Mouse (Mus musculus) left cerebral cortex, adult 11 months (tissue): ENCODE measurements around the gene Alkbh6.

Experiments
- DNase-seq: peaks from one replicate; pipeline ENCODE4 v3.0.0; 2022; ENCODE audit warnings: low spot score

The Alkbh6 gene

DNA sequence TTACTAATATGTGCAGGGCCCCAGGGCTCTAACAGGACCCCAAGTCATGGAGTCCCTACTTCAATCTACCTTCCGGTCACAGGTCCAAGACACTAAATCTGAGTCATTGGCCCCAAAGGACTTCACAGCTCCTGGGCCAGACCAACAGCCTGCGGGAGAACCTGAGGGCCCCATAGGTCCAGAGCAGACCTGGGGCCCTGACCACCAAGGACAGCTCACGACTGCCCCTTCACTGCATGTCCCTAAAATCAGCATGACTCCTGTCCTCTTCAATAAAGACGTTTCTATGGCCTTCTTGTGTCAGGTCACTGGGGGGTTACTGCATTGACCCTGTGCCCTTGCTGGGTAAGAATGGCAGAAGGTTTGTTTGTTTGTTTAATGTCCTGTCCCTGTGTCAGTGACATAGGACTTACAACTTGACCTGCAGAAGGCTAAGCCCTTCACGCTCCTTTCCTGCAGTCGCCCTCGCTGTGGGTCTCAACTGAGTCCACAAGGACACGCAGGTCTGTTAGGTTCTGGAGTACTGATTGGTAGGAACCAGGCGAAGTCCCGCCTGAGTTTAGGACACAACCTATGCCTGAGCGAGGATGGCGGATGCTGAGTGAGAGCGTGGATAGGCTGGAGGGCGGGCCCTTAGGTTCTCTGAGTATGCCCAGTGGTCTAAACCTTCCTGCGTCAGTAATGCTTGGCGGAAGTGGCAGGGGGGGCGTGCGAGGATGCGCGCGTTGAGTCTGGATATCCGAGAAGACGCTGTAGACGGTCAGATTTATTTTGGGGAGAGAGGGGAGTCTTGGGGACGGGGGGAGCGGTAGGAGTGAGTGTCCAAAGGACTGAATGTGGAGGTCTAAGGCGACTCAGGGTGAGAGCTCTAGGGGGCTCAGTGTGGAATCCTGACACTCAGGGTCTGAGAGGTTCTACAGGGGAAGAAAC, at the start of gene Alkbh6:
Alkbh6 (plus strand) TSS at position 642 of the 930 bp plus-strand sequence.
- peak; percentile 95 for DNase-seq

DNA sequence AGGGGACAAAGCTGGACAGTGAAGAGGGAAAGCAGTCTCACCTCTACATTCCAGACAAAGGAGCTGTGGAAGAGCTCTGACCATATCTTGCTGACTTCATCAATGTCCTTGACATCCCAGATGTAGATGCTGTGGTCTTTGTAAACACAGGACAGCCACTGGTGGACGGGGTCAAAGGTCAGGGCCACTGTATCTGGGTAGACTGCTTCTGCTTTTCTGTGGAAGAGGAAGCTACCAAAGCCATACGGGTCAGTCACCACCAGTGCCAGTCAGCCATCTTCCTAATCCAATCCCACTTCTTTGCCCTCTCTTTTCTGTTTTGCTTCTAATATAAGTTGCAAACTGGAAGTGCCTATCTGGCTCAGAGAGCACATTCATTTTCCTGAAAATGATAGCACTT, 43.5 kb upstream of the Alkbh6 start:
- no peak for DNase-seq

DNA sequence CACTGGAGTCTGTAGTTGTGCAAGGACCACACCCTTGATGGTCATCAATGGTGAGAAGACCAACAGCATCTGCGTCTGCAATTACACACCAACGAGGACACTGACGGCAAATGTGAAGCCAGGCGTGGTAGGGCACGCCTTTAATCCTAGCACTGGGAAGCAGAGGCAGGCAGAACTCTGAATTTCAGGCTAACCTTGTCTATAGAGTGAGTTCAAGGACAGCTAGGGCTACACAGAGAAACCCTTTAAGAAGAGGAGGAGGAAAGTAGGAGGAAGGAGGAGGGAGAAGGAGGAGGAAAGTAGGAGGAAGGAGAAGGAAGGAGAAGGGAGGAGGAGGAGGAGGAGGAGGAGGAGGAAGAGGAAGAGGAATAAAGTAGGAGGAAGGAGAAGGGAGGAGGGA, 43.0 kb upstream of the Alkbh6 start:
- DNase-seq, result no peak

DNA sequence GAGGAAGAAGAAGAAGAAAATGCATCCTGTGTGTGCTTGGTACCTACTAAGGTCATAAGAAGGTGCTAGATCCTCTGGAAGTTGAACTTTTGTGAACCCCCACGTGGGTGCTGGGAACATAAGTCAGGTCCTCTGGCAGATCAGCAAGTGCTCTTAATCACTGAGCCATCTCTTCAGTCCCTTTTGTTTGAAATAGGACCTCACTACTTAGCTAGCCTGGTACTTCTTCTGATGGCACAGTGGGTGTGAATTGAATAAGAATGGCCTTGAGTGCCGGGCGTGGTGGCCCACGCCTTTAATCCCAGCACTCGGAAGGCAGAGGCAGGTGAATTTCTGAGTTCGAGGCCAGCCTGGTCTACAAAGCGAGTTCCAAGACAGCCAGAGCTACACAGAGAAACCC, 42.6 kb upstream of the Alkbh6 start:
- DNase-seq, result no peak

DNA sequence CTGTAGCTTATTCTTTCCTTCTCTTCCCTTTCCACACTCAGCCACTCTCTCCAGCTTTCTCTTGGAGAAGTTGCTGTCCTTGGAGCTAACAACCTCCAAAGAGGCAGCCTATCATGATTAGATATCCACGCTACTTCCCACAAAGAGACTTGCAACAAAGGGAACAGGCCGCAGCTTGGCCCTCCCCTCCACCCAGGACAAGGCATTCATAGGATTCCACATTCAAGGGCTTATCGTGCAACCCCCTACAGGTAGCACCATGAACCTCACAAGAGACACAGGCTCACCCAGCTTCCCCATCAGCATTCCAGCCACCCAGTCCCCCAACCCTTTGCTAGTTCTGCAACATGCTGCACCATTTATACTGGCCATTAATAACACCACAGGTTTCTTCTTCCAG, 41.7 kb upstream of the Alkbh6 start:
- no peak for DNase-seq

DNA sequence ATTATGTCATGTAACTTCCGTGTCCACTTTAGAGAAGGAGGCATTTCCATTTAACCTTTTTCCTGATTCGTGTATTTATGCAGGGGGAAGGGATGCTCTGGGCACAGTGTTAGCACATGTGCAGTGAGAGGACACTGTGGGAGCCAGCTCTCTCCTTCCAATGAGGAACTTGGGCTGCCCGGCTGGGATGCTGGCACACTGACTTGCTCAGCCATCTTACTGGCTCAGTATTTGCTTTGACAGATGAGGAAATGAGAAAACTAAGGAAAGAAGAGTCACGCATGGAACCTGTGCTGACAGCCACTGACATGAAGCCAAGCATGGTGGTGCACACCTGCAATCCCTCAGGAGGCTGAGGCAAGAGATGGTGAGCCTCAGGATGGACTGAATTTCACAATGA, 38.9 kb upstream of the Alkbh6 start:
- no peak for DNase-seq

DNA sequence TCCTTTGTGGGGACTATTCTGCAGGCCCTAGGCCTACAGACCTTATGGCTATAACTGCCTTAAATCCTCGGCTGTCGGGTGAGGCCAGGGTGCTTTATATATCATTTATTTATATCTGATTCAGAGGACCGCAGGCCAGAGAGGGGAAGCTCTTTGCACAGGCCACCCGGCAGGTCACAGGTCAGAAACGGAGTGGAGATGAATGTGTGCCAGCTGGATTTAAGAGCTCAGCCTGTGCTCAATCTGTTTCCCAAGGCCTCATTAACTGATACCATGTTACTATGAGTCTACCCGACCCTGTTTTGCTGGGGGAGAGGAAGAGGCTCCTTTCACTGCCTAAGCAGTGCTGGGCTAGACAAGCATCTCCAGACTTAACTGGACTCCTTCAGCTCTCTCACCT, 34.1 kb upstream of the Alkbh6 start:
- DNase-seq, result no peak

DNA sequence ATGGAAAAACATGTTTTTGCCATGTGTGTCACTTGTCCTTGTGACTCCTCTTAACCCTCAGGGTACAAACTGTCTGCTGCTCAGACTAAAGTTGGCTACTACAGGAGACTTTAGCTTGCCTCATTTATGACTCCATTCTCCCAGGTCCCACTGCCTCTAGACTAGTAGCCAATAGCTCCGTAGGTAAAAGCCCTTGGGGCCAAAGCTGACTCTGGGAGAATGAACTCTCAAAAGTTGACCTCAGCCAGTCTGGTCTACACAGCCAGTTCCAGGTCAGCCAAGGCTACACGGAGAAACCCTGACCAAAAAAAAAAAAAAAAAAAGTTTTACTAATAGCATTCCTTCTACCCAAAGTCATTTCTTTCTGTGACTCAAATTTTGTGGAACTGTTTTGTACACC, 29.6 kb upstream of the Alkbh6 start:
- DNase-seq, result no peak

DNA sequence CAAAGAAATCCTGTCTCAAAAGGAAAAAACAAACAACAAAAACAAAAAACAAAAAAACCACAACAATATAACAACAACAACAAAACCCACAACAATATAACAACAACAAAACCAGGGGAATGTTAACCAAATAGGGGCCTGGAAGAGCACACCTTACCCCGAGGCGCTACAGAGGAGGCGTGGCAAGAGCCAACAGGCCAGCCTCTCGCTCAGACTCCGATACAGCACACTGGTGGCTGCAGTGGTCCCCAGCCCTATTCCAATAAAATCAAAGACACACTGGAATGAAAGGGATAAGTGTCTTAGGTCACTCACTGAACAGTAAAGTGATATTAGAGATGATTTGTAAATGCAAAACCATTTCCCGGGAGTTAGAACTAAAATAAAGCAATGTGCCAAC, 29.0 kb upstream of the Alkbh6 start:
- DNase-seq, result no peak

DNA sequence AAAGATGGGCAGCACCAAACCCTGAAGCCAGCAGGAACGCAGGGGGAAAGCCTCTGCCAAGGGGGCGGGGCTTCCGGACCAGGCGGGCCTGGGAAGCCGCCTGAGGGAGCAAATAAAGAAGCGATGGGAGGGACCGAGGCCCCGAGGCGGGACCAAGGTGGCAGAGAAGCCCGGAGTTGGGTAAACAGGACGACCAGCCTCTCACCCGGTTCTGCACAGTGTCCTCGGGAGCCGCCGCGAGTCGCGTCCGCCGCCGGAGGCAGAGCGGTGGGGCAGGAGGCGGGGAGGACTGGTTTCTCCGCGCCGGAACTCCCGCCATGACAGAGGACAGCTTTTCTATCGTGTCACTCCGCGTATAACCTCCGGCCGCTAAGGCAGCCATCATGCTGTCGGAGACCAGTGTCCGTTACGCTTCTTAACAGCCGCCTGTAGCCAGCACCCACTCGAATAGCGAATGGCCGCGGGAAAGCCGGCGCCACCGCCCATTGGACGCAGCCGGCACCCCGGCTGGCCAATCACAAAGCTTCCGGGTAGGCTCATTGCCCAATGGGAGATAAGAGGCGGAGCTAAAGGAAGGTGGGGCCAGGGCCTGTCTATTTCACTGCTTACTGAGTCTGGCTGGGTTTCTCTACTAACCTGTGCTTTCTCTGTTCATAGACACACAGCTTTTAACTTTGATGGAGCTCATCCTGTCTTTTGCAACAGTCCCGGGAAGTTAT, 28.4 kb upstream of the Alkbh6 start, which contains the start of the genes Thap8 and Wdr62:
Thap8 (plus strand) TSS at position 144 of the 719 bp plus-strand sequence.
Wdr62 (minus strand) TSS at position 469 of the 719 bp plus-strand sequence.
- DNase-seq, result peak; percentile 81

DNA sequence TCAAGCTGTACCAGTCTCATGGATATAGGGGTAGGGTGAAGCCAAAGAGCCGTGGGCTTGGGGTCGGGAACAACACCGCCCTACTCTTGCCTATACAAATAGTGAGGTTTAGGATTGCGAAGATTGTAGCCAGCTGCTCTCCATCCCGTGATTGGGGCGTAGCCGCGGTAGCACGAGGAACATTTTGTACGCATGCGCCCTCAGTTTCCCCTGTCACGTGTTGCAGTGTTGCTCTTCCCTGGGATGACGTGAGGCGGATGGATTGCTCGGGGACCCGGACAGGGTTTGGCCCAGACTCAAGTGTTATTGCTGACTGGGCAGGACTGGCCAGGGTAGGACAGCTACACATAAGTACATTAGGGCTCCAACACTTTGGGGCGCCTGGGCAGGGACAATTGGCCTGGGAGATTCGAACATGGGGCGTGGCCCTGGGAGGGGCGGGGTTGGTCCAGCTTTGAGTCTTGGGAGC, 27.8 kb upstream of the Alkbh6 start:
- peak; percentile 89 for DNase-seq

DNA sequence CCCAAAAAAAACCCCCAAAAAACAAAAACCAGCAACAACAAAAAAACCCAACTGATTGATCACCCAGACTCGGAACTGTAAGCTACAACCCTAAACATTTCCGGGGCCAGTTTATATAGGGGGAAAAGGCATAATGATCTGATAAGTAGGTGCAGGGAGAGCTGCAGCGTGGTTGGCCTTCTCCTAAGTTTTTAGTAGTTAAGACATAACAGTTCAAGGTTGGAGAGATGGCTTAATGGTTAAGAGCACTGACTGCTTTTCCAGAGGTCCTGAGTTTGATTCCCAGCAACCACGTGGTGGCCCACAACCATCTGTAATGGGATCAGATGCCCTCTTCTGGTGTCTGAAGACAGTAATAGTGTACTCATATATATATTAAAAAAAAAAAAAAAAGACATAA, 27.0 kb upstream of the Alkbh6 start:
- DNase-seq, result no peak

DNA sequence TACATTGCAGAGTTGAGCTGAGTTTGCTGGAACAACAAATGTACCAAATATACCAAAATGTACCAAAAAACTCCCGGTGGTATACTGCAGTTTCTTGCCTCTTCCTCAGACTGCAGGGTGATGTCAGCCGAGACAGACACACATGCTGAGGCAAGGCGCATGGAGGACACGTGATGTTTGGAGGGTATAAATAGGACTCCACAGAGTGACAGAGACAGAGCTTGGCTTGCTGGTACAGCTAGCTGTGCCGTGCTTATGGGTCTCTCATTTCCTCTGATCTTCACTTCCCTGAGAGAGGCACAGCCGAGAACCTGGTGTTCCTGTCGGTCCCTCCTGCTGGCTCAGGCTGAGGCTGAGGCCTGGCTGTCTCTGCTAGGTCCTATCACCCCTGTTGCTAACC, 25.8 kb upstream of the Alkbh6 start:
- no peak for DNase-seq

DNA sequence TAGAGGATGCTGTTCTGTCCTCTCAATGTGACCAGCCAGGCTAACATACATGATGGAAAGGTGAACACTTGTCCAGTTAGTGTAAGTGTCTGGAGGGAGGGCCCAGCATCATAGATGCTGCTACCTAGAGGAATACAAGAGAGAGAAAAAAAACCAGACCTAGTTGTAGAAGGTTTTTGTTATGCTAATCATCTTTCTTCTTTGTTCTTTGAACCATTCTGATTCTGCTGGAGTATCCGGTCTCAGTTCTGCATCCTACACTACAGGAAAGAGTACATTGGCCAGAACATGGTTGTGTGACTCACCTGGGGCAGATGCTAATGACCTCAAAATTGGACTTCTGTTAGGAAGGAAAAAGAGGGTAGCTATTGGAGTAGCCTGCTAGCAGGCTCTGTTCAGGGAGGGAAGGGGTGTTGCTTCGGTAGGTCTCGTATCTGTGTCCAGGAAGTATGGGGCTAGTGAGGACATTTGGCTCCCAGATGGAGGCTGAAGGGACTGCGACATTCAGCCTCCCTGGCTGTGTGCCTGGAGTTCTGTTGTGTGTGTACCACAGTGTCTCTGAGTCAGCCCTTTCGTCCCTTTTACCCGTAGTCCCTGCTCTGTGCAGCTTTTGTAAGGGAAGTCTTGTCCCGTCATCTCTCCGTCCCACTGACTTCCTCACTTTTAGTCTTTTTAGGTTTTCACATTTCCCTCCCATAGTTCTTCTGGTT, 21.7 kb upstream of the Alkbh6 start:
- no peak for DNase-seq

DNA sequence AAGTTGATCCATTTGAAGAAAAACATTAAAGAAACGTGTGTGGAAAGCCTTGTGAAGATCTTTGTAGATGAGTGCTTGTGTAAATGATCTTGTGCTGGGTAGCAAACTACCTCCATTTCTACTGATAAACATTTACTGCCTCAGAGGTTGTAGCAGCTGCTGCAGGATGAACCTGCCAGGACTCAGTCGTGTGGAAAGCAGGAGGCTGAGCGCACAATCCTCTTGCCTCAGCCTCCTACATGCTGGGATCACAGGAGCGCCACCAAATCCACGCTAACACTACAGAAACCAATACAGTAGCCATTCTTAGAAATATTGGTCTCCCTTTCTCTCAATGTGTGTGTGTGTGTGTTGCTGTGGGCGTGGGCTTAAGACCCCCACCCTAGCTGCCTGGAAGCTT, 20.5 kb upstream of the Alkbh6 start:
- no peak for DNase-seq

DNA sequence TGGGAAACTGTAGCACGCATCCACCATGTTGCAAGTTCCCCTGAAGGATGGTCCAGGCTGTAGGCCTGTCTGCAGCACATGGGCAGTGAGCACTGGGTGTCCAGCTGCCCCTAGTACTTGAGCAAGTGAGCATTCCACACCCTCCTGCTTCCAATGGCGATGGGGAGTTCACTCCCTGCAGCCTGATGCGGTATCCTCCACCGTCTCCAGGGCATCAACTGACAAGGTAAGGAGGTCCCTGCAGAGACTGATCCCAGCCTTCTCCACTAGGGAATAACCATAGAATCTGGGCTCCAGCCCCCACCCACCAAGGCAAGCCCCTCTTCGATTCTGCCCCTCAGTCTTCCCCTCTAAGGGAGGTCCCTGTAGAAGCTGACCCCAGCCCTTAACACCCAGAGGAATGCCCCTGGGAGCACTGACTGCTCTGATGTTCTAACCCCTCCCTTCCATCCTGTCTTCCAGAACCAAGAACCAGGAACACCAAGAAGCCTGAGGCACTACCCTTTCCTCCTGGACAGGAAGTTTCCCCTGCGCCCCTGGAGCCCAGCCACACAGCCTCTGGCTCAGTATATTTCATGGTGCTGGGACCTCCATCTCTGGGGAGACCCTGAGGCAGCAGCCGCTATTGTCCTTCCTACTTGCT, 19.3 kb upstream of the Alkbh6 start:
- DNase-seq, result no peak

DNA sequence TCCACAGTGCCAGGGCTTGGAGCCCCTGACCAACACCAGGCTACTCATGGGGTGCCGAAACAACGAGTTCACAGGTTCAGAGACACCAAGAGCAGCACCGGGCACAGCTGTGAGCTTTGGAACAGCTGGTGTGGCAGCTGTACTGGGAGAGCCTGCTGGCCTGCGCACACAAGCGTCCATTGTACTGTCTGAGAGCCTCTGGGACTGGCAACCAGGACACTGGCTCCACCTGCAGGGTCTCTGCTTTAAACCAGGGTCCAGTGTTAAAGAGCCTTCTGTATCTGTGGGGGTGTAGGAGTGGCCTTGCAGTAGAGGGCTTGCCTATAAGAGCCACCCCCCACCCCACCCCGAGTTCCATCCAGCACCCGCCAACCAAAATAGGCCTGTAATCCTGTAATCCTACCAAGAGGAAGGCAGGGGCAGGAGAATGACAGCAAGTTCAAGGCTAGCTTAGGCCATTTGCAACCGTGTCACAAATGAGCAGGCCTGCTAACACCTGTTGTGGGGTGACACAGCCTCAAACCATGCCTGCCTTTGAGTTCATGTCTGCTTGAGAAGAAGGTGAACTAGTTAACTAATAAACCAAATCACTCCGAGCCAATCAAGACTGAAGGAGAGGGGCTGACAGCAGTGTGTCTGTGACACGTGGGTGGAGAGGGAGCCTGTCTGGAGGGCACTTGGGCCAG, 18.7 kb upstream of the Alkbh6 start:
- DNase-seq, result no peak

DNA sequence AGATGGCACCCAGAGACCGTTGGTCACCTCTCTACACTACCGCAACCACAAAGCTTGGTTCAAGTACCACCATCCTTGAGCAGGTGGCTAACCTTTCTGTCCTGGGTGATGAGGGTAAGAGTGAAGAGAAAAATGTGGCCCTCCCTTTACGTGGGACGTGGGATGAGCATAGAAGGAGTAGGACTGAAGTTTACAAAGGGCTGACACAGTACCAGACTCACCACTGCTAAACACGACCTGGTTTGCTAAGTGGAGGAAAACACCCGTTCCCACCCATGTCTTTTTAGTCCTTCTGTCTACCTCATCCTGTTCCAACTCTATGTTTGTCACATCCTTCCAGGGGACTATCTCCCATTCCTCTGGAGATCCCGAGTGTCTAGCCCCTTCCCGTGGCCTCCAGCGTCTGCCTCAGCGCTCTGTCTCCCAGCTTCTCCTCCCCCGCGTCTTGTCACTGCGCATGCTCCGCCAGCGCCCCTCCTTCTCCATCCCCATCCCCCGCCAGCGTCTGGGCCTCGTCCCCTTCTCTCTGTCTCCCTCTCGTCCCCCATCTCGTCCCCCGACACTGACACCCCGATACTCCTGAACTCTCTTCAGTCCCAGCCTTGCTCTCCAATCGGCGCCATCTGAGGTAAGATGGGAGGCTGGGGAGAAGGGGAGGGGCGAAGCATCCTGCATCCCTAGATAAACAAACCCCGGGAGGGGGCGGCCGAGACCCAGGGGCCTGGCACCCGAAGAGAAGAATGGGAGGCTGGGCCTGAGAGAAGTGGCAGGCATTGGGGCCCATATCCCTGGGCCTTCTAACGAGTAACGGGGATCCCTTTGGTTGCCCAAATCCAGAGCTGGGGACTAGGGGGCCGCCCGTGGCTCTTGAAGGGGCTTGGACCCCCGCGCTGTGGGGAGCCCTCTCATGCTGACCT, 17.0 kb upstream of the Alkbh6 start, which contains the start of gene Clip3:
Clip3 (plus strand) TSS at position 514 of the 917 bp plus-strand sequence.
- peak; percentile 85 for DNase-seq

DNA sequence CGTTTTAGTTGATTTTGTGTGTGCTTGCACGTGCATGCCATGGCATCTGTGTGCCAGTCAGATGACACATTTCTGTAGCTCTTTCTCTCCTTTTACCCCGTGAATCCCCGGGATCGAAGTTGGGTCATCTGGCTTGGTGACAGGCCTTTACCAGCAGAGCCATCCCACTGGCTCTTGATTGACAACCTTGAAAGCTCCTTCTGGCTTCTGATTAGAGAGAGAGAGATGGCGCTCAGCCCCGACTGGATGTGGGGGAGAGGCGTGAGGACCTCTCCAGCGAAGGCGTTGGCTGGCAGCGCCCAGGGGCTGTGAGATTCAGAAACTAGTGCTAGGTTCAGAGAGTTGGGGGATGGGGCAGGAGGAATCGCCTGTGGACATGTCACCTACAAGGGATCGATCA, 14.7 kb upstream of the Alkbh6 start:
- DNase-seq, result no peak

DNA sequence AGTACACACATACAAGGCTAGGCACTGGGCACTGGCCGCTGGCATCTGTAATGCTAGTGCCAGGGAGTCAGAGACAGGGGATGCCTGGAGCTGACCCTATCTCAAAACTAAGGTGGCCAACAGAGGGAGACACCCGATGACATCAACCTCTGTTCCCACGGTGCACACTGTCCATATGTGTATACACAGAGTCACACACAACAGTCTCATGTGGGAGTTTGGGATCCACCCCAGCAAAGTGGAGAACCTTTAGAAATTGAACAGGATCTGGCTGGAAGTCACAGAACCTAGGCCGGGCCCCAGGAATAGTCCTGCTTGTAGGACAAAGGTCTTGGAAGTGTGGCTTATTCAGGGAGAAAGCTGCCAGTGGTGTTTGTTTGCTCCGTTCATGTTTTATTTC, 14.2 kb upstream of the Alkbh6 start:
- DNase-seq, result no peak
